Mouse (Mus musculus) cortical plate, adult 2 months (tissue): ENCODE measurements around the gene Kncn. TPM values are rescaled to one million over a fixed set of nuclear protein-coding genes. Genes with fewer than 3 reads are reported as not detected.

Experiments
- H3K27ac ChIP-seq: fragments of 200-500 bp; 2 replicates; pipeline ENCODE4 v1.5.1; 2012; ENCODE audit warnings: low read length, control low read depth, inconsistent platforms; ENCODE audit not compliant: insufficient read depth
- H3K4me1 ChIP-seq: fragments of 200-500 bp; 2 replicates; pipeline ENCODE4 v1.6.1; 2011; ENCODE audit warnings: low read length; ENCODE audit not compliant: control insufficient read depth, insufficient read depth
- H3K4me3 ChIP-seq: fragments of 200-500 bp; 2 replicates; pipeline ENCODE4 v1.5.1; 2011; ENCODE audit warnings: mild to moderate bottlenecking, low read length, control low read depth; ENCODE audit not compliant: insufficient read depth
- CTCF ChIP-seq: fragments of 200-500 bp; IDR thresholded peaks from 2 replicates; pipeline ENCODE4 v1.5.1; 2011; ENCODE audit warnings: mild to moderate bottlenecking, control low read depth, low read length; ENCODE audit not compliant: insufficient read depth; ENCODE audit errors: extremely low read depth
- POLR2A ChIP-seq: fragments of 200-500 bp; IDR thresholded peaks from 2 replicates; pipeline ENCODE4 v1.6.1; 2011; ENCODE audit warnings: mild to moderate bottlenecking, low read length, control low read depth; ENCODE audit not compliant: insufficient read depth; ENCODE audit errors: extremely low read depth
- polyA plus RNA-seq: library from polyadenylated mRNA; depleted of rRNA; stranded (reverse); fragments of >200 nt; gene quantifications from 2 replicates; pipeline ENCODE4 v1.2.3, GENCODE M21; 2012; rRNA removed

The Kncn gene
- polyA plus RNA-seq, 1 experiment, result 0.21 TPM

- H3K27ac ChIP-seq, result no peak overlapping the region
- no peaks in the 10 kb centered on the region for H3K4me1 ChIP-seq
- TF ChIP-seq POLR2A (no peak), CTCF (no peak)
- H3K4me3 ChIP-seq, result no peak overlapping the region
These were observed 39.2 kb downstream of the Kncn start for GRCm38 (mm10) chr4:115923262-115923880.

GRCm38 (mm10) chr4:115927637-115928036, 43.4 kb downstream of the Kncn start:
- no peaks in the 10 kb centered on the region for H3K4me1 ChIP-seq
- TF ChIP-seq POLR2A (no peak), CTCF (no peak)
- no peak overlapping the region for H3K27ac ChIP-seq
- H3K4me3 ChIP-seq, result no peak overlapping the region

- Histone ChIP-seq H3K4me1 (no peaks in the 10 kb centered on the region), H3K27ac (no peak overlapping the region), H3K4me3 (no peak overlapping the region)
- TF ChIP-seq CTCF (no peak), POLR2A (no peak)
These were observed 47.4 kb downstream of the Kncn start for GRCm38 (mm10) chr4:115931556-115932088.

- TF ChIP-seq CTCF (no peak), POLR2A (no peak)
- no peak overlapping the region for H3K27ac ChIP-seq
- H3K4me3 ChIP-seq, result no peak overlapping the region
- no peaks in the 10 kb centered on the region for H3K4me1 ChIP-seq
These were observed 51.8 kb downstream of the Kncn start for GRCm38 (mm10) chr4:115935835-115936581.

- Histone ChIP-seq H3K27ac (no peak overlapping the region), H3K4me3 (no peak overlapping the region), H3K4me1 (no peaks in the 10 kb centered on the region)
- TF ChIP-seq POLR2A, result no peak
- TF ChIP-seq CTCF, result no peak
These were observed 52.4 kb downstream of the Kncn start for GRCm38 (mm10) chr4:115936646-115937045.

GRCm38 (mm10) chr4:115937061-115937976, 53.1 kb downstream of the Kncn start:
- Histone ChIP-seq H3K4me3 (no peak overlapping the region), H3K27ac (no peak overlapping the region), H3K4me1 (no peaks in the 10 kb centered on the region)
- TF ChIP-seq CTCF, result no peak
- no peak for TF ChIP-seq POLR2A

- TF ChIP-seq CTCF, result no peak
- TF ChIP-seq POLR2A, result no peak
- Histone ChIP-seq H3K27ac (no peak overlapping the region), H3K4me1 (no peaks in the 10 kb centered on the region), H3K4me3 (no peak overlapping the region)
These were observed 54.3 kb downstream of the Kncn start for GRCm38 (mm10) chr4:115938276-115939160.

Other genes starting within 250 kb of the Kncn start
- 1.6 and 2.2 TPM in 2 replicates for gene Cyp4b1, start 236.7 kb upstream of the Kncn start, polyA plus RNA-seq
- 37.9 and 42.0 TPM in 2 replicates for gene Efcab14, start 146.7 kb upstream of the Kncn start, polyA plus RNA-seq
- gene Tex38, start 103.4 kb upstream of the Kncn start, polyA plus RNA-seq, result 0.27 and 0.55 TPM in 2 replicates
- gene Atpaf1, start 99.6 kb upstream of the Kncn start, polyA plus RNA-seq, result 53.1 and 54.4 TPM in 2 replicates
- 6.8 and 8.5 TPM in 2 replicates for gene Mob3c, start 56.3 kb upstream of the Kncn start, polyA plus RNA-seq
- gene Mknk1, start 45.2 kb upstream of the Kncn start, polyA plus RNA-seq, result 59.8 and 63.2 TPM in 2 replicates
- not detected in 2 replicates for gene 6430628N08Rik, start 6.3 kb downstream of the Kncn start, polyA plus RNA-seq
- 0.04 and 0.09 TPM in 2 replicates for gene Dmbx1, start 55.5 kb downstream of the Kncn start, polyA plus RNA-seq
- 133 and 159 TPM in 2 replicates for gene Faah, start 133.5 kb downstream of the Kncn start, polyA plus RNA-seq
- 8.8 and 9.4 TPM in 2 replicates for gene Nsun4, start 169.5 kb downstream of the Kncn start, polyA plus RNA-seq
- 672 and 678 TPM in 2 replicates for gene Uqcrh, start 190.7 kb downstream of the Kncn start, polyA plus RNA-seq
- gene Lrrc41, start 190.9 kb downstream of the Kncn start, polyA plus RNA-seq, result 32.3 and 33.7 TPM in 2 replicates
- gene Rad54l, start 239.3 kb downstream of the Kncn start, polyA plus RNA-seq, result 0.81 and 1.1 TPM in 2 replicates
- gene Pomgnt1, start 239.4 kb downstream of the Kncn start, polyA plus RNA-seq, result 80.3 and 84.4 TPM in 2 replicates